Mouse (Mus musculus): ENCODE data around the gene Gm9958. TPM values are rescaled to one million over a fixed set of nuclear protein-coding genes. Genes with fewer than 3 reads are reported as not detected.

Gene Gm9958
- 5.5 and 6.6 TPM in 2 replicates for polyA plus RNA-seq (2015; fragmentation: Nextera tagmentation; extraction: Ambion mirVana)

DNA sequence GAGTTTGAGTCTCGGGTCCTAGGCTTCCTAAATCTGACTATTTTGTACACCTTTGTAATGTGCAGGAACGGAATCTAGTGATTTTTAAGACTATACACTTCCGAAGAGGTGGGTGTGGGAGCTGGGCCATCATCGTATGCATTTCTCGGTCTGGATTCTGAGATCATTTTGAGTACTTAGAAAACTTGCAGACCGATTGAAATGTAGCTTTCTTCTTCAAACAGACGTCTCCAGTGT lies at the start of gene Gm9958:
Gene Gm9958, plus strand, starts transcription at position 138 of the 237 bp plus-strand sequence.
- Histone ChIP-seq H3K27ac (peak within 1 kb of the TSS; percentile 100), H3K36me3 (no peaks in the 10 kb centered on the region), H3K27me3 (replicated peaks) (no peaks in the 10 kb centered on the region), H3K9me3 (no peaks in the 10 kb centered on the region), H3K9ac (peak within 1 kb of the TSS; percentile 99), H3K4me1 (replicated peaks) (no peaks in the 10 kb centered on the region; the same call in 1 of the 2 replicates), H3K4me3 (replicated peaks) (peak within 1 kb of the TSS; percentile 92), H3K4me2 (replicated peaks) (peak within 1 kb of the TSS; percentile 55)
- no peak for ATAC-seq
- WGBS, result under 1% methylated on average over 7 of the region's 7 CpGs

GRCm38 (mm10) chr5:90331071-90331470 lies 35.9 kb upstream of the Gm9958 start:
- Histone ChIP-seq H3K36me3 (no peaks in the 10 kb centered on the region), H3K4me2 (replicated peaks) (no peak overlapping the region), H3K4me3 (replicated peaks) (no peak overlapping the region), H3K27me3 (replicated peaks) (no peaks in the 10 kb centered on the region), H3K9me3 (no peaks in the 10 kb centered on the region), H3K4me1 (replicated peaks) (0 out of 2 replicates have a peak, but pooled peaks cover 2% of the 10 kb centered on the region), H3K27ac (no peak overlapping the region), H3K9ac (no peak overlapping the region)
- ATAC-seq, result no peak
- WGBS, result 78% methylated on average over 1 of the region's 1 CpGs

- Histone ChIP-seq H3K4me3 (replicated peaks) (no peak overlapping the region), H3K27me3 (replicated peaks) (no peaks in the 10 kb centered on the region), H3K9me3 (no peaks in the 10 kb centered on the region), H3K9ac (no peak overlapping the region), H3K27ac (no peak overlapping the region), H3K4me2 (replicated peaks) (no peak overlapping the region), H3K4me1 (replicated peaks) (0 out of 2 replicates have a peak, but pooled peaks cover 2% of the 10 kb centered on the region), H3K36me3 (no peaks in the 10 kb centered on the region)
- no peak for ATAC-seq
- WGBS, result 89% methylated on average over 2 of the region's 2 CpGs
Measured at GRCm38 (mm10) chr5:90332478-90332877, 34.5 kb upstream of the Gm9958 start.

DNA sequence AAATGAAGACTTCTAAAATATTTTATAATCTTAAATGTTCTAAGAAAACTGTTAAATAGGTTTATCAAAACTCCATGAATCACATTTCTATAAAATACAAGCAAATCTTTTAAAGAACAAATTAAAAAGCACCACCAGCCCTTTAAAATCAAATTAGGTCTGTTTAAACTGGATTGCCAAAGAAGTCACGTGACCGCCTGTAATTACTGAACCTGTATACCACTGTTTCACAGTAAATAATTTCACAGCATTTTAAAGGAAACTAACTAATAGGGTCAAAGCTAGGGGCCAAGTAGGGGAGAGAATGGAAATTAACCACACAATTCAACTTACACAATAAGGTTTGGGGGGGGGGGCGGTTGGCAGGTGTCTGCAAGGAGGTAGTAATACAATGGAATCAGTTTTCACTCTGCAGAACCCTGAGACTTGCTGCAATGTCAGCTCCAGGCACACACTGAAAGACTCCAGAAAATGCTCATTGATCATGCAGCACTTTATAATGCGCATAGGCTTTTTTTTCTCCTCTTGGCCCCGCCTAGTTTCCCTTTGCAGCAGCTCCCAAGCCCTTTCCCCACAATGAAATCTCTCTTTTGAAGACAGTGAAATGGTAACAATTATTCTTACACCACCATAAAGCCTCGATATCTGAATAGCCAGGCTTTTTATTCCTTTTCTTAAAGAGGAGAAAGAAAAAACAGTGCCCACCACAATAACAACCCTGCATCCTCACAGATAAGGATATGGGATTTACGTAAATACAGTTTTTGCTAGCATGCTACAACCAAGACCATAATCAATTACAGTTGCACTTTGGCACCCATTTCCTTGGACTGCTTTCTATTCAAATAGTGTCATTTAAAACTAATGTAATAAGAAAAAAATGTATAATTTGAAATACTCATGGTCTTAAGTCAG lies 28.6 kb upstream of the Gm9958 start:
- peak; percentile 42; the same call in 1 of the 2 replicates for ATAC-seq
- H3K4me1 ChIP-seq (replicated peaks), result peaks cover 3% of the 10 kb centered on the region; the same call in 1 of the 2 replicates
- H3K27me3 ChIP-seq (replicated peaks), result no peaks in the 10 kb centered on the region
- H3K4me2 ChIP-seq (replicated peaks), result no peak overlapping the region
- H3K9ac ChIP-seq, result no peak overlapping the region
- WGBS, result 72% methylated on average over 7 of the region's 7 CpGs
- no peaks in the 10 kb centered on the region for H3K9me3 ChIP-seq
- no peak overlapping the region for H3K4me3 ChIP-seq (replicated peaks)
- H3K36me3 ChIP-seq, result no peaks in the 10 kb centered on the region
- no peak overlapping the region for H3K27ac ChIP-seq

GRCm38 (mm10) chr5:90339129-90339952 lies 27.7 kb upstream of the Gm9958 start:
- peak; percentile 83 for ATAC-seq
- no peak overlapping the region for H3K9ac ChIP-seq
- no peak overlapping the region for H3K4me3 ChIP-seq (replicated peaks)
- WGBS, result 46% methylated on average over 5 of the region's 5 CpGs
- no peak overlapping the region for H3K27ac ChIP-seq
- no peaks in the 10 kb centered on the region for H3K9me3 ChIP-seq
- H3K27me3 ChIP-seq (replicated peaks), result no peaks in the 10 kb centered on the region
- H3K36me3 ChIP-seq, result no peaks in the 10 kb centered on the region
- H3K4me2 ChIP-seq (replicated peaks), result no peak overlapping the region; the same call in 1 of the 2 replicates
- H3K4me1 ChIP-seq (replicated peaks), result peaks cover 3% of the 10 kb centered on the region; the same call in 1 of the 2 replicates

- WGBS, result 92% methylated on average over 1 of the region's 1 CpGs
- peak; percentile 25; the same call in 1 of the 2 replicates for ATAC-seq
- H3K27me3 ChIP-seq (replicated peaks), result no peaks in the 10 kb centered on the region
- no peaks in the 10 kb centered on the region for H3K9me3 ChIP-seq
- no peaks in the 10 kb centered on the region for H3K36me3 ChIP-seq
- no peak overlapping the region for H3K27ac ChIP-seq
- no peak overlapping the region for H3K9ac ChIP-seq
- no peak overlapping the region for H3K4me2 ChIP-seq (replicated peaks)
- H3K4me3 ChIP-seq (replicated peaks), result no peak overlapping the region
- peaks cover 3% of the 10 kb centered on the region; the same call in 1 of the 2 replicates for H3K4me1 ChIP-seq (replicated peaks)
Measured at GRCm38 (mm10) chr5:90339953-90340343, 27.1 kb upstream of the Gm9958 start.

- WGBS, result 64% methylated on average over 4 of the region's 4 CpGs
Measured at GRCm38 (mm10) chr5:90340847-90341246, 26.2 kb upstream of the Gm9958 start.

DNA sequence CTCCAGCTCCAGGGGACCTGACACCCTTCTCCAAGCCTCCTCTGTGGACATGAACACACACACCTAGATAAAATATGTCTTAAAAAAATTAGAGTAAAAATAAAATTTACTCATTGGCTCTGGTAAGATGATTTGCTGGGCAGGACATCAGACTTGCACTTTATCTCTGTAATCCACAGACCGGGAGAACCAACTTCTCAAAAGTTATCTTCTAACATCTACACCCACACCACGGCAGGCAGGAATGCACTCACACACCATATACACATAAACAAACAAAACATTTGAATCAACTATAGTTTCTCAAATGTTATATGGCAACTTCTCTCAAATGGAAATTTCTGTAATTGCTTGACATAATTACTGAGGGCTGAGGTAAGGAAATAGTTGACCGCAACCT lies 20.1 kb upstream of the Gm9958 start:
- no peaks in the 10 kb centered on the region for H3K36me3 ChIP-seq
- H3K4me2 ChIP-seq (replicated peaks), result no peak overlapping the region
- no peak for ATAC-seq
- no peaks in the 10 kb centered on the region for H3K9me3 ChIP-seq
- no peaks in the 10 kb centered on the region for H3K27me3 ChIP-seq (replicated peaks)
- H3K27ac ChIP-seq, result no peak overlapping the region
- WGBS, result 94% methylated on average over 3 of the region's 3 CpGs
- no peaks in the 10 kb centered on the region for H3K4me1 ChIP-seq (replicated peaks)
- H3K4me3 ChIP-seq (replicated peaks), result no peak overlapping the region
- no peak overlapping the region for H3K9ac ChIP-seq

More at GRCm38 (mm10) chr5:90340847-90341246, 26.2 kb upstream of the Gm9958 start:
- ATAC-seq, result no peak
- no peaks in the 10 kb centered on the region for H3K9me3 ChIP-seq
- H3K9ac ChIP-seq, result no peak overlapping the region
- H3K36me3 ChIP-seq, result no peaks in the 10 kb centered on the region
- no peak overlapping the region for H3K4me3 ChIP-seq (replicated peaks)
- H3K27ac ChIP-seq, result no peak overlapping the region
- H3K27me3 ChIP-seq (replicated peaks), result no peaks in the 10 kb centered on the region
- peaks cover 3% of the 10 kb centered on the region; the same call in 1 of the 2 replicates for H3K4me1 ChIP-seq (replicated peaks)
- no peak overlapping the region for H3K4me2 ChIP-seq (replicated peaks)

GRCm38 (mm10) chr5:90353552-90354317 lies 13.3 kb upstream of the Gm9958 start:
- no peaks in the 10 kb centered on the region for H3K27me3 ChIP-seq (replicated peaks)
- H3K9me3 ChIP-seq, result no peaks in the 10 kb centered on the region
- H3K4me1 ChIP-seq (replicated peaks), result no peaks in the 10 kb centered on the region
- no peak overlapping the region for H3K27ac ChIP-seq
- ATAC-seq, result no peak
- peaks cover 3% of the 10 kb centered on the region; the same call in 1 of the 2 replicates for H3K36me3 ChIP-seq
- WGBS, result 89% methylated on average over 4 of the region's 4 CpGs
- no peak overlapping the region for H3K4me2 ChIP-seq (replicated peaks)
- no peak overlapping the region for H3K9ac ChIP-seq
- no peak overlapping the region for H3K4me3 ChIP-seq (replicated peaks)

- Histone ChIP-seq H3K27me3 (replicated peaks) (no peaks in the 10 kb centered on the region), H3K36me3 (peaks cover 3% of the 10 kb centered on the region; the same call in 1 of the 2 replicates), H3K9me3 (no peaks in the 10 kb centered on the region), H3K27ac (no peak overlapping the region), H3K4me3 (replicated peaks) (no peak overlapping the region), H3K9ac (no peak overlapping the region), H3K4me1 (replicated peaks) (no peaks in the 10 kb centered on the region), H3K4me2 (replicated peaks) (no peak overlapping the region)
- WGBS, result 87% methylated on average over 3 of the region's 3 CpGs
- no peak for ATAC-seq
Measured at GRCm38 (mm10) chr5:90355824-90356223, 11.2 kb upstream of the Gm9958 start.

DNA sequence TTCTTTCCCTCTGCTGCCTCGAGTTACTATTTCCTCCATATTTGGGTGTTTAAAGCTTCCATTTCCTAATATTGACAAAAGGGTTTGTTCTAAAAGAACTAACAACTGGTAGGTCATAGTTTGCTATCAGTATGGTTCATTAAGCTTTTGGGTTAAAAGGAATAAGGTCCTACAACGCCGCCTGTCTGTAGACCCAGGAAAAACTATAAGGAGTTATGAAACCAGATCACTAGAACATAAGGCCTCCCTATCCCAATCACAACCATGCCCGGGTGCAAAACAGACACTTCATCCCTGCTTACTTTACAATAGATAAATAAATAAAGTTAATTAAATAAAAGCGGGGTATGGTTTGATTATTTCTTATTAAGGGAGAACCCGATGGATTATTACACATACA lies 2.5 kb upstream of the Gm9958 start:
- H3K9ac ChIP-seq, result peak overlapping the region; percentile 99
- no peaks in the 10 kb centered on the region; the same call in 1 of the 2 replicates for H3K4me1 ChIP-seq (replicated peaks)
- H3K4me2 ChIP-seq (replicated peaks), result peak overlapping the region; percentile 53
- no peak overlapping the region for H3K27ac ChIP-seq
- H3K27me3 ChIP-seq (replicated peaks), result no peaks in the 10 kb centered on the region
- no peaks in the 10 kb centered on the region for H3K36me3 ChIP-seq
- no peak for ATAC-seq
- H3K9me3 ChIP-seq, result no peaks in the 10 kb centered on the region
- 2% methylated on average over 6 of the region's 6 CpGs for WGBS
- H3K4me3 ChIP-seq (replicated peaks), result peak overlapping the region; percentile 92

All from intestine, embryonic 15.5 days (tissue).